Mouse (Mus musculus): ENCODE data around the gene Amn1.
"Not testable (repeated sequence)": the region's sequence is repeated elsewhere in the genome, so short reads cannot be mapped to it uniquely, and the experiment has no call there.

The Amn1 gene

GRCm38 (mm10) chr6:149188041-149188924, at the start of gene Amn1:
TSS of gene Amn1 (minus strand) at chr6:149188712.
- peak; percentile 91 for DNase-seq (ENCODE audit: low read depth, low spot score)

- DNase-seq (ENCODE audit: low read depth, low spot score): no peak
Observed at GRCm38 (mm10) chr6:149236807-149237206, 48.3 kb upstream of the Amn1 start.

GRCm38 (mm10) chr6:149233918-149234317, 45.4 kb upstream of the Amn1 start:
- DNase-seq (ENCODE audit: low read depth, low spot score): no peak

- no peak for DNase-seq (ENCODE audit: low read depth, low spot score)
Observed at GRCm38 (mm10) chr6:149224751-149225150, 36.2 kb upstream of the Amn1 start.

GRCm38 (mm10) chr6:149221296-149221695, 32.8 kb upstream of the Amn1 start:
- DNase-seq (ENCODE audit: low read depth, low spot score): no peak

- DNase-seq (ENCODE audit: low read depth, low spot score): no peak
Observed at GRCm38 (mm10) chr6:149198572-149198971, 10.1 kb upstream of the Amn1 start.

GRCm38 (mm10) chr6:149197116-149197515, 8.6 kb upstream of the Amn1 start:
- no peak for DNase-seq (ENCODE audit: low read depth, low spot score)

GRCm38 (mm10) chr6:149193276-149193905, 4.9 kb upstream of the Amn1 start:
- no peak for DNase-seq (ENCODE audit: low read depth, low spot score)

GRCm38 (mm10) chr6:149191951-149192350, 3.4 kb upstream of the Amn1 start:
- DNase-seq (ENCODE audit: low read depth, low spot score): not testable (repeated sequence)

- no peak for DNase-seq (ENCODE audit: low read depth, low spot score)
Observed at GRCm38 (mm10) chr6:149189340-149189922, 919 bp upstream of the Amn1 start.

- no peak for DNase-seq (ENCODE audit: low read depth, low spot score)
Observed at GRCm38 (mm10) chr6:149188925-149189257, 379 bp upstream of the Amn1 start.

GRCm38 (mm10) chr6:149187371-149187770, 1.1 kb downstream of the Amn1 start:
- DNase-seq (ENCODE audit: low read depth, low spot score): no peak

- DNase-seq (ENCODE audit: low read depth, low spot score): no peak
Observed at GRCm38 (mm10) chr6:149184007-149184406, 4.5 kb downstream of the Amn1 start.

- DNase-seq (ENCODE audit: low read depth, low spot score): no peak
Observed at GRCm38 (mm10) chr6:149179064-149179463, 9.4 kb downstream of the Amn1 start.

GRCm38 (mm10) chr6:149174932-149175570, 13.5 kb downstream of the Amn1 start:
- no peak for DNase-seq (ENCODE audit: low read depth, low spot score)

GRCm38 (mm10) chr6:149173831-149174625, 14.5 kb downstream of the Amn1 start:
- no peak for DNase-seq (ENCODE audit: low read depth, low spot score)

GRCm38 (mm10) chr6:149169965-149170364, 18.5 kb downstream of the Amn1 start:
- DNase-seq (ENCODE audit: low read depth, low spot score): not testable (repeated sequence)

GRCm38 (mm10) chr6:149168436-149168835, 20.1 kb downstream of the Amn1 start:
- DNase-seq (ENCODE audit: low read depth, low spot score): no peak

GRCm38 (mm10) chr6:149167672-149168071, 20.8 kb downstream of the Amn1 start:
- DNase-seq (ENCODE audit: low read depth, low spot score): no peak

GRCm38 (mm10) chr6:149167038-149167437, 21.5 kb downstream of the Amn1 start:
- not testable (repeated sequence) for DNase-seq (ENCODE audit: low read depth, low spot score)

All from WW6 (cell line).